Mouse (Mus musculus) liver, adult 2 months (tissue): ENCODE data around the gene Gan.

Source experiments
- CTCF ChIP-seq: fragments of 200-500 bp; IDR thresholded peaks from 2 replicates; pipeline ENCODE4 v1.5.1; 2011; ENCODE audit warnings: low read depth, low read length, control low read depth
- POLR2A ChIP-seq: fragments of 200-500 bp; IDR thresholded peaks from 2 replicates; pipeline ENCODE4 v1.6.1; 2011; ENCODE audit warnings: low read length, control low read depth; ENCODE audit not compliant: insufficient read depth; ENCODE audit errors: extremely low read depth

DNA sequence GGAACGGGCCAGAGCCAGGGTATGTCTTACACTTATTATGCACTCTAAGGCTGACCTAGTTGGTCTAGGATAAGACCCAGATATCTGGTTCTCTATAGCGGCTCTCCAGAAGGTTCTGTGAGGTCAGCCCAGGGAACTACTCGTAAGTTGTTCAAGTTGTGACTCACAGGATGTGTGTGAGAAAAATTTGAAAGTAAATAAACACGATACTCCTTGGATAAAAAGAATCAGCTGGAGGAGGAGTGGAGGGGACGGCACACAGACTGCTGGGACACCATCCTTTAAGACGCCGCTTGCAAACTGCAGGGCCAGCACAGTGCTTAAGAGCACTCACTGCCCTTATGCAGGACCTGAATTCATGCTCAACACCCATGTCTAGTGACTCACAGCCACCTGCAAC, 19.3 kb downstream of the Gan start:
- TF ChIP-seq POLR2A (no peak), CTCF (no peak)
